Mouse (Mus musculus): Measurements from ENCODE around the gene 1110065P20Rik.

Gene 1110065P20Rik

DNA sequence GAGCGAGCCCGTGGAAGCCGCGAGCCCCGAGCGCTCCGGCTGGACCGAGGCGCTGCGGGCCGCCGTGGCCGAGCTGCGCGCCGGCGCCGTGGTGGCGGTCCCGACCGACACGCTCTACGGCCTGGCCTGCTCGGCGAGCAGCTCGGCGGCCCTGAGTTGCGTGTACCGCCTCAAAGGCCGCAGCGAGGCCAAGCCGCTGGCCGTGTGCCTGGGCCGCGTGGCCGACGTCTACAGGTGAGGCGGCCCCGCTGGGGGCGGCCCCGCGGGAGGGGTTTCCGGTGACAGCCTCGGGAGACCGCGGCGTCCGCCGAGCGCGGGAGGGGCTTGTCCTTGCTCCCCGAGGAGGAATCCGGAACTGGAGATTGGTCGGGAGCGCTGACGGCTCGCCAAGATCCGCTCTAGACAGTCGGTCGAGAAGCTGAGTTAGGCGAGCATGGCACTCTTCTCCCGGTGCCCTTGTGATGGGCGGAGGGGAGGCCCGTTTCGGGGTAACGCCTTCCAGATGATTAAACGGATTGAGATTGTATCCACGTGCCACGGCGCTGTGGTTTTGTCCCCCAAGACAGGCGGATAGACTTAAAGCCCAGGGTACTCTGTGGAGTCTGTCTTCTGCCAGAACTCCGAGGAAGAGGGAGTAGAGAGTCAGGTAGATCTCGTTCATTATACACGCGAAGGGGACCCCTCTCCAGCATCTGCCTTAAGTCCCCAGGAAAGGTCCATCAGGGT lies at the start of gene 1110065P20Rik:
1110065P20Rik (minus strand) TSS at position 264 of the 726 bp plus-strand sequence.
- peak; percentile 77 for DNase-seq (ENCODE audit: low read depth, low spot score)

DNA sequence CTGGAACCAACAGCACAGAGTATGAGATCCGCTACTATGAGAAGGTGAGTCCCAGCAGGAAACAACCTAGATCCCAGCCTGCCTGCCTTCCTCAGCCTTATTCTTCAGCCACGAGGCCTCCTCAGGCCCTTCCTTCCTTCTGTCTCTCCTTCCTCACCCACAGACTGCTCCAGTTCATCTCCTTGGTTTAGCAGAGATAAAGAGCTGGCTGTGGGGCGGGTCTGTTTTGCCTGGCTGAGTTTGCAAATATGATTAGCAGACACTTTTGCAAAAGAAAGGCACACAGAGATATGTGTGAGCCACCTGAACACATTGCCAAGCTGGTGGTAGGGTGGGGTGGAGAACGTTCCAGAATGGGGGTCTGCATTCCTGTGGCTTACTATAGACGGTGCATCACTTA lies 48.9 kb upstream of the 1110065P20Rik start:
- no peak for DNase-seq (ENCODE audit: low read depth, low spot score)

DNA sequence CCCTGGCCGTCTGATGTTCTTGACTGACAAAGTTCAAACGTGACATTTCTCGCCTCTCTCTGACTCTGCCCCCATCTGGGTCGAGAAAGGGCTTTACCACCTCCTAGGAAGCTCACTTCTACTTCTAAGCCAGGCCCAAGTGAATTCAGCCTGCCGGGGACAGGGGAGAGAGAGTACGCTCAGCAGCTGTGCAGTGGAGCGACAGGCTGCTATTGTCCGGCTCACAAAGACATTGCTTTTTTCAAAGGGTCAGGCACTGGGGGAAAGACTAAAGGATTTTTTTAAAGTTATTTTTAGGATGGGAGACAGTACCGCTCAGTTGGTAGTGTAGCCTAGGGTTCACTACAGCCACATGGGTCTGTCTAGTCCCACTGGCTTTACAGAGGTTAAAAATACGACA lies 47.4 kb upstream of the 1110065P20Rik start:
- DNase-seq (ENCODE audit: low read depth, low spot score), result no peak

DNA sequence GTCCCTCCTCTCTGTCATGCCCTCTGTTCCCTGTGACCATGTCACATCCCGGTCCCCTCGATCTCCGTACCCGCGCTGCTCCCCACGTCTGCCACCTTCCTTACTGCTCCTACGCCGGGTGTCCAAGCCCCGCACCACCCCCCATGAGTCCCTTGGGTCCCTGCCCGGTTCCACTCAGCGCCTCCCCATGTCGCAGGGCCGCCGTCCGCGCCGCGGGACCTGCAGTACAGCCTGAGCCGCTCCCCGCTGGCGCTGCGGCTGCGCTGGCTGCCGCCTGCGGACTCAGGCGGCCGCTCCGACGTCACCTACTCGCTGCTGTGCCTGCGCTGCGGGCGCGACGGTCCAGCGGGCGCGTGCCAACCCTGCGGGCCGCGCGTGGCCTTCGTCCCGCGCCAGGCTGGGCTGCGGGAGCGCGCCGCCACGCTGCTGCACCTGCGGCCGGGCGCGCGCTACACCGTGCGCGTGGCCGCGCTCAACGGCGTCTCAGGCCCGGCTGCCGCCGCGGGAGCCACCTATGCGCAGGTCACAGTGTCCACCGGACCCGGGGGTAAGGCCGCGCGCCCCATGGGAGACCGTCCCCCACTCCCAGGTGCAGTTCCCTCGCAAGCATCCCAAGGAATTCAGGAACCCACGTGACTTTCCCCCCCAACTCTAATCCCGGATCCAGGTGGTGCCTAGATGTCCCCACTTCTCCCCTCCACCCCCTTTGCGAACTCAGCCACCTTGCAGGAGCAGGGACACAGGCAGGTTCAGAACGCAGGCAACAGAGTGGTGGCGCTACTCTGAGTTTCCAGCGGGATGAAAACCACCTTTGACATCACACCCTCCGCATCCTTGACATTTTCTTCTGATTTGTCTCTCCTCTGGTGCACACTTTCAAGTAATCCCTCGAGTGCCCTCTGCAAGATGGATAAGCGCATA lies 43.8 kb upstream of the 1110065P20Rik start:
- DNase-seq (ENCODE audit: low read depth, low spot score), result no peak

DNA sequence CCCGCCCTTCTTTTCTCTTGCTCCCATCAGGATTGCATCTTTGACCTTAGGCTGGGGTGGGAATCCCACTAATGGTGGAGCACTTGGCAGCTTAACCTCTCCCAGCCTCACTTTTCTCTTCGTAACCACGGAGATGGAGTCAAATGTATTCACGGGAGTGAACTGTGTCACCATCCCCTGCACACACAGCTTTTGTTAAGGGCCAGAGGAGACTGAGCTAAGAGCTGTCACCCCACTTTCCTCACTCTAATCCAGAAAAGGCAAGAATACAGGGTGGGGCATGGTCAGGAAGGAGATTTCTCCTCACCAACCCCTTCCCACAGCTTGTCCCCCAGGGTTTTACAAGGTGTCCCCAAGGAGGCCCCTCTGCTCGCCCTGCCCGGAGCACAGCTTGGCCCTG lies 42.8 kb upstream of the 1110065P20Rik start:
- DNase-seq (ENCODE audit: low read depth, low spot score), result no peak

DNA sequence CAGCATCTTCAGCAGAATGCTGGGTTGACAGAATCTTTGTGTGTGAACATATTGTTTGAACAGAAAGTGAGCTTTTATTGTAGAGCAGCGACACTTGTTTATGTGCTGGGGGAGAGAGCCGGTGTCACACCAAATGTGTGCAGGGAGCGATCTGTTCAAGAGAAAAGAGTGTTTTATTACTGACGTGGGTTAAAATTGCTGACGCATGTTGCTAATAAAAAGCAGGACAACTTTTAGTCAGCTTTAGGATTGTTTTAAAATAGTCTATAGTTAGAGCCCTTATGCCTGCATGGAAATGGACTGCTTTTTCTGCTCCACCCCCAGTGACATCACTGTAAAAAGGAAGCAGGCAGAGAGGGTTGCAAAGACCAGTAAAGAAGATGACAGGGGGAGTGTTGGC lies 39.8 kb upstream of the 1110065P20Rik start:
- DNase-seq (ENCODE audit: low read depth, low spot score), result no peak

DNA sequence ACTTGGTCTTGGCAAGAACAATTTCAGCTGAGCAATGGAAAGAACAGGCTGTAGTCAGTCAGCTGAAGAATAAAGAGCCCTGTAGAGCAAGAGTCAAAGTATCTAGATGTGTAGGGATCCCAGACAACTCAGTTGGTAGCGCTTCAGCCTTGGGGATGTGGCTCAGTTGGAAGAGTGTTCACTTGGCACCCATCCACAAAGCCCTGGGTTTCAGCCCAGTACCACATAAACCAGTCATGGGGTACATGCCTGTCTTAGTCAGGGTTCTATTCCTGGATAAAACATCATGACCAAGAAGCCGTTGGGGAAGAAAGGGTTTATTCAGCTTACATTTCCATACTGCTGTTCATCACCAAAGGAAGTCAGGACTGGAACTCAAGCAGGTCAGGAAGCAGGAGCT lies 38.9 kb upstream of the 1110065P20Rik start:
- no peak for DNase-seq (ENCODE audit: low read depth, low spot score)

DNA sequence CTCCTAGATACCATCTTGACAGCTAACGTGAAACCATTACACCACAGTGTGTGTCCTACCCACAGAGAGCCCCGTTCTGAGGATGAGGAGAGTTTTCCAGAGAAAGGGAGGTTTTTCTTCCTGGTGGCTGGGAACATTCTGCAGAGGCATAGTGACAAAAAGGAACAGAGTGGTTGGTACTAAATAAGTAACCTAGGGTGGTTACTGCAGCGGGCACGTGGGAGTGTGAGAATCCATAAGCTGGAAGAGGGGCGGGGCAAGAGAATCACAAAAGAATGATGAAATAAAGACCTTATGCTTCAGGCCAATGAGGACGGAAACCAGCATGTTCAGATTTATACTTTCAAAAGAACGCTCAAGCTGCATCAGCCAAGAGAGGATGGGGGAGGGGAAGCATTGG lies 37.7 kb upstream of the 1110065P20Rik start:
- DNase-seq (ENCODE audit: low read depth, low spot score), result no peak

DNA sequence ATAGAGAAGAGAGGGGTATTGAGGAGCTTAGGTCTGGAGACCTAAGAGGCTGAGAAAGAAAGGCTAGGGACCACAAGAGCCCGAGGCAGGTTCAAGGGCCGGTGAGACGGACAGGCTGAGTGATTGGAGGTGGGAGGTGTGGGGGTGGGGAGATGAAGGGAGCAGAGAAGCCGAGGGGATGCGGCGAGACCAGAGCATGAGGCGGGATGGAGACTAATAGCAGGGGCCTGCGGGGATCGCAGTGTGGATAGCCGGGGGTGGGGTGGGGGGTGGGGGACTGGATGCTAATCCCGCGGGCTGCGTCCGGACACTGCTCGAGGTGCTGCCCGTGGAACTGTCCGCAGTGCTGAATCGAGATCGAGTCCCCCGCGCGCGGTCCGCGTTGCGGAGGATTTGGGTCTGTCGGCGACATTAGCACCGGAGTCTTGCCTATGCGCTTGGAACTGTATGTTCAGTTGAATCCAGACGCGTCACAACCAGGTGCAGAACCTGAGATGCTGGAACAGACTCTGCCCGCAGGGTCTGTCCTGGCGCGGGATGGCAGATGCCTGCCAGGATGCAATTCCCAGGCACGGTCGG lies 31.2 kb upstream of the 1110065P20Rik start:
- no peak for DNase-seq (ENCODE audit: low read depth, low spot score)

DNA sequence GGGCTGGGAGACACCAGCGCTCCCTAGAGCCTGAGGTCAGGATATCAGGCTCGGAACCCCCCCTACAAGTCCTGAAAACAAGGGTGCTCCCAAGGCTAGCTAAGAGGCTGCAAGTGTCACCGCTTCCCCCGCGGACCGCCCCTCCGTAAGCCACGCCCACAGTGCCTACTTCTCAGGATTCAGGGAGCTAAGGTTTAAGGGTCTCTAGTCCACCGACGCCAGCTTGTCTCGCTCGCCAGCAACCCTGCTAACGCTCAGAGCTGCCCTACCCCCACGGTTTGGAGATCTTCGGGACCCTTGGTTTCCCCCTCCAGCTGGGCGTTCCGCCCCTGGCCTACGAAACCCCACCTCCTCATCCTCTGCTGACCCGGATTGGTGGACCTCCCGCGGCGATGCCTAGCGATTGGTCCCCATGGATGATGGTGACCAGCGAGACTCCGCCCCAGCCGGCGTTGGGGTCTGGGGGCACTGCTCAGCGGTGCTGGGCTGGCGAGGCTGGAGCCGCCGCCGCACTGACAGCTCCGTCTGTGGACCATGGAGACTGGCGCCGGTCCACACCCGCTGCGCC lies 30.4 kb upstream of the 1110065P20Rik start:
- no peak for DNase-seq (ENCODE audit: low read depth, low spot score)

DNA sequence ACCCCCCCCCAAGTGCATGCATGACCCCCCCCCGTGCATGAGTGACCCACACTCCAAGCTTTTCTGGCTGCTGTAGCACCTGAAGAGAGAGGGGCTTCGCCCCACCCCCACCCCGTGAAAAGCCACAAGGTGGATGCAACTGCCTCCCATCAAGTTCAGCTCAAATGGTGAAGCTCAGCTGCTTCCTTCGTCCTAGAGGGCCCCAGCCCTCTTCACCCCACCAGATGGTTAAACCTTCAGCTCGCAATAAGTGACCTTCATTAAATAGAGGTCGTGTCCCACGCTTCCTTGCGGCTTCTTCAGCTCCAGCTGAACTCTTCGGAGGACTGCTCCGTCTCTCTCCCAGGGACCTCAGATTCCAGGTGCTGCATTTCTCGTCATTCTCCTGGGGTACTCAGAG lies 29.6 kb upstream of the 1110065P20Rik start, which contains the start of gene Epha10:
Epha10 (plus strand) TSS at position 301 of the 400 bp plus-strand sequence.
- no peak for DNase-seq (ENCODE audit: low read depth, low spot score)

DNA sequence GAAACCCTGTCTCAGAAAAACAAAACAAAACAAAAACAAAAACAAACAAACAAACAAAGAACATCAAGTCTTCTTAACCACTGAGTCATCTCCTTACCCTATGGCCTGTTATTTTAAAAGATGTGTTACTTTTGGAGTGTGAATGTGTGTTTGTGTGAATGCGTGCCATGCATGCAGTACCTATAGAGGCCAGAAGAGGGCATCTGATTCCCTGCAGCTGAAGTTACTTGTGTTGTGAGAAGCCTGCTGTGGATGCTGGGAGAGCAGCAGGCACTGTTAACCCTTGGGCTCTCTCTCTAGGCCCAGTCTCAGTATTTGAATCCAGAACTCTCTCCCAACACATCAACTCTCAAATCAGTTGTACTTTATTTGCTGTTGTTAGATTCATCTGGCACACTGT lies 21.7 kb upstream of the 1110065P20Rik start:
- no peak for DNase-seq (ENCODE audit: low read depth, low spot score)

DNA sequence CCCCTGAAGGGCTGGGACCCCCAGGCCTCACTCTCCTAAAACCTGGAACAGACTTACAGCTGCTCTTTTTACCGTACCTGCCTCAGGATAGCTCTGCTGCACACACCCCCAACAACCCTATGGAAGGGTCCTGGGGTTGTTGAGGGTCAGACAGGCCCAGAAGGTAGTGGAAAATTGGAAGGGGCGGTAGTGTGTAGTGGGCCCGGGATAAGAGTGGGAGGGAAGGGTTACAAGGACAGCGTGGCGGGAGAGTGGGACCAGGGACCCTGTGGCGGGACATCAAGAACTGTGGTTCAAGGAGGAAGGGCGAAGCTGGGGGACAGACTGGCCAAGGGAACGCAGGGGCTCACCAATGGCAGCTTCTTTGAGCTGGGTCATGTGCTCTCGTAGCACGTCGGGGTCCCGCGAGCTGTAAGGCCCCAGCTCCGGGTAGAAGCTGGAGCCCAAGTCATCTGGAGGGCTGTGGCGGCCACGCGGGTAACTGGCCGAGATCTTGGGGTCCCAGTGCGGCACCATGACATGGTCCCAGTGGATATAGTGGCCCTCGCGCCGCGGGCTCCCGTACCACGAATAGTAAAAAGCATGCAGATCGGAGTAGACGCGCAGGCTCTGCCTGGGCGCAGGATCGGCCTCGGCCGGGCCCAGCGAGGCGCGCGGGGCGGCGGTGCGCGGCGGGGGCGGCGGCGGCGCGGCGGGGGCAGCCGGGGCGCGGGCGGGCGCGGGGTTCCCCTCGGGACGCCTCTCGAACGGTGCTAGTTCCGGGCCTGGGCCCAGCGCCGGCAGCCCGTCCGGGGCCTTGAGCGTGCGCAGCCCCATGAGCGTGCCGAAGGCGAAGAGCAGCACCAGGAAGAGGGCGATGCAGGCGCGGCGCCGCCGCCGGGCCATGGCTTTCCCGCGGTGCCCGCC lies 10.5 kb upstream of the 1110065P20Rik start, which contains the start of gene Maneal:
Maneal (minus strand) TSS at position 889 of the 906 bp plus-strand sequence.
- no peak for DNase-seq (ENCODE audit: low read depth, low spot score)

DNA sequence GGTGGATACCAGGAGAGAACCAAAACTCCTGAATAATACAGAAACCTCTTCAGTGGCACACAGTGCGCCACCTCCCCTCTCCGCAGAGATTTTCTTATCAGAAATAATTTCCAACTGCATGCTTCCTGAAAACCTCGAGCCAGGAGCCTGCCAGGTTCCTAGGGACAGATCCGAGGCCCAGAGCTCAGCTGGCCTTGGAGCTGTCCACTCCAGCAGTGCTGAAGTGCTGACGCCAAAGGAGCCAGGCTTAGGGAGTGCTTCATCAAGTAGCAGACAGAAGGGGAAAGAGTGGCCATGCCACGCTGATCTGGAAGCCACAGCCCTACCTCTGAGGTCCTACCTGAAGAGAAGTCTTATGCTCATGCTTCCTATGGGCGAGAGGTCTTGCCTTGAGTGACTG lies 9.4 kb upstream of the 1110065P20Rik start:
- DNase-seq (ENCODE audit: low read depth, low spot score), result peak; percentile 11

DNA sequence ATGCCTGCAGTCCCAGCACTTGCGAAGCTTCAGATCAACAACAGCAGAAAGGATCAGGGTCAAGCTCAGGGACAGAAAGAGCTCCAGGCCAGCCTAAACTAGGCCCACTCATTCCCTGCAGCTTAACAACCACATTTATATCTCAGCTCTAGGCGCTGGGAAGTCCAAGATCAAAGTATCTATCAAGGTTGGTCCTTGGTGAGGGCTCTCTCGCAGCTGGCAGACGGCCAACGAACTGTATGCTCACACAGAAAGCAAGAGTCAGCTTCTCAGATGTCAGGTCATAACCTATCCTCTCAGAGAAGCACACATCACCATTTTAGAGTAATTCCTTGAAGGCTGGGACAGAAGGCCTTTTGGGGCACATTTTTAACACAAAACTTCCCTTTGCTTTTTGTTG lies 7.4 kb upstream of the 1110065P20Rik start:
- DNase-seq (ENCODE audit: low read depth, low spot score), result no peak

DNA sequence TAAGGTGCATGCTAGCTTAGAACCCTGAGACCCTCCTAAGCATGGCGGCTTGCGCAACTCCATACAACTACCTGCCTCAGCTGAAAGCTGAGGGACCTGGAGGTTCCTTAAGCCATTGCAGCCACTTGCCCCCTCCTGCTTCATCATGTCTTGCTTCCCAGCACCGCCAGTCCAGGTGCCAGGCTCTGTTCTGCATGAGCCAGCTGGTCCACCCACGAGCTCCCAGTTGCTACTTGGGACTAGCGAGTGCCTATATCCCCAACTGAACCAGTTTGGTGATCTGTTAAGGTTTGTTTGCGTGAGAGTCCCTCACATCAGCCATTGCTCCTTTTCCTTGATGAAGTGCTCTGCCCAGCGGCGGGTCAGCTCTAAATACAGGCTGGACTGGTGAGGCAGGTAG lies 5.3 kb upstream of the 1110065P20Rik start:
- DNase-seq (ENCODE audit: low read depth, low spot score), result no peak

DNA sequence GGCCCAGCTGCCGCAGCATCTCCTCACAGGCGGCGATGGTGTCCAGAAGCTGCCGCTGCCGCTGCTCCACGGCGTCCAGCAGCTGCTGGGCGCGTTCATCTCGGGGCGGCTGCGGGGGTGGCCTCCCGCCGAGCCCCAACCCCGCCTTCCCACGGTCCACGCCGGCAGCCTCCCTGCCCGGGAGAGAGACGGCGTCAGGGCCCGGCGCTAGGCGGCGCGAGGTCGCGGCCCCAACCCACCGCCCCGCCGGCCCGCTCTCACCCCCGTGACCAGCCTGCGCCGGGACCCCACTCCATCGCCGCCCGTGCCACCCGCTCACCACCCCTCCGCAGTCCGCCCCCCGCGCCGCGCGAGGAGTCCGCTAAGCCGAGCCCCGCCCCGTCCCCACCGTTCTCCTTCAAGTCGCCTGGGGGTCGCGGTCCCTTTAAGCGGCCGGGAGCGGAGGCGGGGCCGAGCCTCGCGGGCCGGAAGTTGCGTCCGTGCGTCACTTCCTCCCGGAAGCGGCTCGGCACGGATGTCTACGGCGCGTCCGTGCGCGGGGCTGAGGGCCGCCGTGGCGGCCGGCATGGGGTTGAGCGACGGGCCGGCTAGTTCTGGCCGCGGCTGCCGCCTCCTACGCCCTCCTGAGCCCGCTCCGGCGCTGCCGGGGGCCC lies 609 bp downstream of the 1110065P20Rik start, which contains the start of gene Yrdc:
Yrdc (plus strand) TSS at position 419 of the 653 bp plus-strand sequence.
- peak; percentile 96 for DNase-seq (ENCODE audit: low read depth, low spot score)

DNA sequence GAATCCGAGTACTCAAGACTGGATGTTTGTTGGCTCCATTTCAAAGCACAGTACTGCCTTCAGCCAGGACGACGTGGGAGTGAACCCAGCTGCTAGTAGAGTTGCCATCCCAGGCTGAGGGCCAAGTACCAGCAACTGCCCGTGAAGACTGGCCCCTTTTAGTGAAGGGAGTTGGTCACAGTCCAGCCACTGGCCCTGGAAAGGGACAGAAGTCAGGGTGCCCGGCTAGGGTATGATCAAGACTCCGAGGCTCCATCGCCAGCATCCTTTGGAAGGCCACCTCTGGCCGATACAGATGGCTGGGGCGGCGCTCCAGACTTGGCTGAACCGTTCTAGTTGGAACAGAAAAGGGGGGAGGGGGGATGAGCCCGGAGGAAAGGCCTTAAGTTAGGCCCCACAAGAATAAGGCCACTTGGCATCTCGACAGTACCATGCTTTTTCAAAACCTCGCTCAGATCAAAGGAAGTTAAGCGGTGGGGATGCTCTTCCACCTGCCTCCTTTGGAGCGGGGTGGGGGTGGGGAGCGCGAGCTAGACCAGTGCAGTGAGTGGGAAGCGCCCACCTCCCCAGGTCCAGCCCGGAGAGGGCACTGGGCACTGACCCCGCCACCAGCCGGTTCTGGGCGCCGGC lies 1.2 kb downstream of the 1110065P20Rik start:
- DNase-seq (ENCODE audit: low read depth, low spot score), result no peak

DNA sequence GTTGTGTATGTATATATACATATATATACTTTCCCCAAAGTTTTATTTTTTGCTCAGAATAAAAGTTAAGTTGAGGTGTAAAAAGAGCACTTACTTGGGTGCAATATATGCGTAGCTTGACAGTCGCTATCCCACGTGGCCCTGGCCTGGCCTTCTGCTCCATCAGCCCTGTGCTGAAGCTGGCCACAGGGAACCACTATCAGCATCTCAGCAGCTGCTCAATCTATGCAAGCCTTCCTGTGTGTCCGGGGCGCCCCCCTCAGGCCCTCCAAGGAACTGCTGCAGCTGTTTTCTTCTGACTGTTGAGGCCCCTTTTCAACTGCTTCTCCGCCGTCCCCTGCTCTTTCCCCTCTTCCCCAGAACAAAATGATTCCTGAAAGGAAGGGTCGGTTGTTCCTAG lies 3.4 kb downstream of the 1110065P20Rik start:
- DNase-seq (ENCODE audit: low read depth, low spot score), result peak; percentile 75

DNA sequence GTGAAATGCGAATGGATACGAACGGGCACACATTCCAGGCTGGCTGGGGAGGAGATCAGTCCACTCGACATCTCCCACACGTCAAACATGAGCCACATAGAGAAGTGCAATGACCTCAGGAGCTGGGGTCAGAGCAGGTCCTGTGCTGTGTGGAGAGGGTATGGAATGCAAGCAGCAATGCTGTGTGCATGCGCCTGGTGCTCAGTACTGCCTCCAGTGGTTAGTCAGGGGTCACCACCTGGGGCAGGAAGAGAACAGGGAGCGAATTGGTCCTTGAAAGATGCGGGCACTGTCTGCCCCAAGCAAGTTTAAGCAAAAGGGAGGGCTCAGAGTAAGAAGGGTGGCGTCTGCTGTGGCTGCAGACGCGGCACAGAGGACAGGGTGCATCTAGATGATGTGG lies 7.5 kb downstream of the 1110065P20Rik start:
- DNase-seq (ENCODE audit: low read depth, low spot score), result peak; percentile 53
